Comparison of ENCODE assay signal across 8 mouse cellular contexts in genomic region chr8:120537207-120537817, GRCm38 (mm10). TPM values are rescaled to one million over a fixed set of nuclear protein-coding genes. Genes with fewer than 3 reads are reported as not detected.
DNase-seq lines count a peak whose midpoint lies in the region; ATAC-seq lines count a peak whose summit lies in the region.

No protein-coding gene starts in this region.

- ATAC-seq in neural tube, embryonic 14.5 days (ENCODE audit: low read depth) = peak; percentile 9

- peak; percentile 96 for DNase-seq in A20 (ENCODE audit: low read depth, low spot score)
- DNase-seq in adrenal gland, adult 18-20 months (ENCODE audit: low spot score in 2 of 2) = peak; percentile 74 to 77
- DNase-seq in embryo, embryonic 9.5 days (ENCODE audit: extremely low spot score) = peak; percentile 89
- peak; percentile 96 for DNase-seq in heart, embryonic 10.5 days (ENCODE audit: low spot score)
- DNase-seq in kidney, adult 9 months = peak; percentile 88
- DNase-seq in lung, adult 18-20 months = peak; percentile 91 to 94
- peak; percentile 72 for DNase-seq in testis, postnatal 10 days (ENCODE audit: low spot score)

- peak overlapping the region; percentile 83 for H3K4me3 ChIP-seq in heart, embryonic 10.5 days
- peak overlapping the region; percentile 56 for H3K4me3 ChIP-seq in neural tube, embryonic 14.5 days (ENCODE audit: low read depth, low read length)

- peaks cover 98% of the 10 kb centered on the region for H3K4me1 ChIP-seq in heart, embryonic 10.5 days
- peaks cover 77% of the 10 kb centered on the region for H3K4me1 ChIP-seq in neural tube, embryonic 14.5 days (ENCODE audit: control insufficient read depth, insufficient read depth, low read length)

- H3K9me3 ChIP-seq in heart, embryonic 10.5 days = no peaks in the 10 kb centered on the region
- H3K9me3 ChIP-seq in neural tube, embryonic 14.5 days (ENCODE audit: control insufficient read depth, low read length) = no peaks in the 10 kb centered on the region

- peak overlapping the region; percentile 97 for H3K27ac ChIP-seq in heart, embryonic 10.5 days
- H3K27ac ChIP-seq in neural tube, embryonic 14.5 days (ENCODE audit: low read depth, low read length) = peak overlapping the region; percentile 99

- no peaks in the 10 kb centered on the region for H3K36me3 ChIP-seq in heart, embryonic 10.5 days
- no peaks in the 10 kb centered on the region for H3K36me3 ChIP-seq in neural tube, embryonic 14.5 days (ENCODE audit: control insufficient read depth, insufficient read depth, low read length)

- H3K27me3 ChIP-seq in heart, embryonic 10.5 days (ENCODE audit: insufficient read depth, poor library complexity, severe bottlenecking) = peaks cover 14% of the 10 kb centered on the region; the same call in 1 of the 2 replicates
- H3K27me3 ChIP-seq in neural tube, embryonic 14.5 days (ENCODE audit: control insufficient read depth, insufficient read depth, low read length) = no peaks in the 10 kb centered on the region

- H3K9ac ChIP-seq in neural tube, embryonic 14.5 days (replicated peaks; ENCODE audit: low read depth, low read length) = peak overlapping the region; percentile 87

- H3K4me2 ChIP-seq in neural tube, embryonic 14.5 days (ENCODE audit: low read depth, low read length) = peak overlapping the region; percentile 99

- 0% methylated on average over 78 of the region's 79 CpGs for WGBS in heart, embryonic 10.5 days
- under 1% methylated on average over 45 of the region's 79 CpGs for WGBS in neural tube, embryonic 14.5 days

RNA-seq across cellular contexts. Expression of gene Gins2, which starts 51.8 kb away (rescaled TPM):
- total RNA-seq in adrenal gland, adult 18-20 months (2021) = 1 to 10 TPM; 4.6 to 5.0 TPM
- 106 and 125 TPM in 2 replicates for polyA plus RNA-seq in heart, embryonic 10.5 days (2016; fragmentation: Nextera tagmentation; extraction: Ambion mirVana)
- polyA plus RNA-seq in neural tube, embryonic 14.5 days (2014; fragmentation: Nextera tagmentation; extraction: Ambion mirVana) = 10.5 and 13.1 TPM in 2 replicates

Comparison
In these comparisons a context has a peak if more than half of its experiments do, and no peak if none do; other contexts are left out.
1. Peak in every context shown above with its lines: DNase-seq, ATAC-seq, H3K4me3 ChIP-seq and H3K27ac ChIP-seq.